Mouse (Mus musculus): Measurements from ENCODE around the gene Ppfia2. TPM values are rescaled to one million over a fixed set of nuclear protein-coding genes. Genes with fewer than 3 reads are reported as not detected.

Ppfia2 gene
- polyA plus RNA-seq, 1 experiment: 0.87 TPM

DNA sequence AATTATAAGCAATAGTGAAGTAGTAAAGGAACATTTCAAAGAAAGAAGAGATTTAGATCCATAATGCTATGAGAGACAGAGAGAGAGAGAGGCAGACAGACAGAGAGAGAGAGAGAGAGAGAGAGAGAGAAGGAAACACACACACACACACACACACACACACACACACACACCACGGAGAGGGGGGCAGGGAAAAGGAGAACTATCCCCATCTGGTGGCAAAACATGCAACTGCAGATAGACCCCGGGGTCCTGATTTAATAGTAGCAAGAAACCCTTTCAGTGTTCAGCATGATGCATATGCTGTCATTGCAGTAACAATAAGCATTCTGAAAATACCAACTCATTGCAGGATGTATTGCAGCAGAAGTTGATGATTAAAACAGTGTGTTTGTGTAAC, 442.9 kb downstream of the Ppfia2 start:
- TF ChIP-seq POLR2A (IDR thresholded peaks at IDR 0.05; ENCODE audit: borderline replicate concordance, control insufficient read depth, low read depth, low read length) (no peak), CTCF (IDR thresholded peaks at IDR 0.05; ENCODE audit: control insufficient read depth, insufficient read depth, low read length) (no peak)
- 21% methylated on average over 2 of the region's 2 CpGs for WGBS

DNA sequence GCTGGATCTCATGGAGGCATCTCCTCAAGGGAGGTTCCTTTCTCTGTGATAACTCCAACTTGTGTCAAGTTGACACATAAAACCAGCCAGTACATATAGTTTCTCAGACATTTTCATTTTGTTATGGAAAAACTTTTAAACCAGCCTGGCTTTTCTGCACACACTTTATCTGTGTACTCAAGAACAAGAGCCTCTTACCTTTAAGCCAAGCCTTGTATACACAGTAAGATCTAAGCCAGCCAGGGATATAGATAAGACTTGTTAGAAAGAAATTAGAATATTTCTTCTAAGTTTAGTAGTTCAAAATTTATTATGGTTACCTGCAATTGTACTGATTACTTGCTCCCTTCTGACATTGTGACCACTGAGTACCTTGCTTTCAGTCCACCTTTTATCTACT, 444.1 kb downstream of the Ppfia2 start:
- H3K4me3 ChIP-seq (replicated peaks; ENCODE audit: control insufficient read depth, low read depth, low read length): no peak overlapping the region
- TF ChIP-seq POLR2A (IDR thresholded peaks at IDR 0.05; ENCODE audit: borderline replicate concordance, control insufficient read depth, low read depth, low read length) (no peak), CTCF (IDR thresholded peaks at IDR 0.05; ENCODE audit: control insufficient read depth, insufficient read depth, low read length) (no peak)
- H3K27ac ChIP-seq (ENCODE audit: control insufficient read depth, insufficient read depth, low read depth, low read length, poor library complexity): no peak overlapping the region
- H3K4me1 ChIP-seq (ENCODE audit: control insufficient read depth, insufficient read depth, low read length): no peaks in the 10 kb centered on the region

More for the DNA sequence above, 442.9 kb downstream of the Ppfia2 start:
- H3K27ac ChIP-seq (ENCODE audit: control insufficient read depth, insufficient read depth, low read depth, low read length, poor library complexity): no peak overlapping the region
- H3K4me1 ChIP-seq (ENCODE audit: control insufficient read depth, insufficient read depth, low read length): no peaks in the 10 kb centered on the region
- H3K4me3 ChIP-seq (replicated peaks; ENCODE audit: control insufficient read depth, low read depth, low read length): no peak overlapping the region

DNA sequence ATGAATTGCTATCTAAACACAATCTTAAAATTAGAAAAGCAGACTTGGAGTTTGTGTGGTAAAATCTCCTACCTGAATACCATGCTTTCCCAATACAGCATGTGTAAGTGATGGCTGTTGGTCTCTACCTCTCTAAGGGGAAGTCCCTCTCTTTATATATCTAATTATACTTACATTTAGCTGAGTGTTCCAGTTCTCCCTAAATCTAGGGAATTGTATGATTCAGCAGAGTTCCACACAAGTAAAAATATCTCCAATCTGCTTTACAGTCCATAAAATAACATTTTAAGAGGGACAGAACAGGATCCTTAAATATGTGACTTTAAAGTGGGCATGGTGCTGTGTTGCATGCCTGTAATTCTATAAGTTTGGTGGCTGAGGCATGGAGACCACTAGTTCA, 444.7 kb downstream of the Ppfia2 start:
- no peak for TF ChIP-seq CTCF (IDR thresholded peaks at IDR 0.05; ENCODE audit: control insufficient read depth, insufficient read depth, low read length)
- H3K27ac ChIP-seq (ENCODE audit: control insufficient read depth, insufficient read depth, low read depth, low read length, poor library complexity): no peak overlapping the region
- no peaks in the 10 kb centered on the region for H3K4me1 ChIP-seq (ENCODE audit: control insufficient read depth, insufficient read depth, low read length)
- H3K4me3 ChIP-seq (replicated peaks; ENCODE audit: control insufficient read depth, low read depth, low read length): no peak overlapping the region

DNA sequence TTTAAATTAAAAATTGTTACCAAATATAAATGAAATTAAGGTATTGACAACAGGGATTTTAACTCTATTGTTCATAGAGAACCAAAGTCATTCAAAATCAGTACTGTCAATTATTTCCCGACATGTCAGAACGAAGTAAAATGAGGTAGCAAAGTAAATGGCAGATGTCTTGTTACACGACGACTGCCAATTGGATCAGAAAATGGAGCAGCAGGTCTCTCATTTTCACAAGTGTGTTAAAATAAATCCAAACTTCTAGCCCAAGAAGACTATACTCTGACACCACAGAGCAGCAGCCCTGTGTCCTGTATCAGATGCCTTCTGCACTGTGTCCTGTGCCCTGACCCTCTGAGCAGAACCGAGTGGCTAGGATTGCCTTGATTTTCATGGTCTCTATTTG, 454.2 kb downstream of the Ppfia2 start:
- Histone ChIP-seq H3K27ac (ENCODE audit: control insufficient read depth, insufficient read depth, low read depth, low read length, poor library complexity) (no peak overlapping the region), H3K4me1 (ENCODE audit: control insufficient read depth, insufficient read depth, low read length) (no peaks in the 10 kb centered on the region), H3K4me3 (replicated peaks; ENCODE audit: control insufficient read depth, low read depth, low read length) (no peak overlapping the region)
- WGBS: 78% methylated on average over 5 of the region's 5 CpGs
- TF ChIP-seq CTCF (IDR thresholded peaks at IDR 0.05; ENCODE audit: control insufficient read depth, insufficient read depth, low read length) (no peak), POLR2A (IDR thresholded peaks at IDR 0.05; ENCODE audit: borderline replicate concordance, control insufficient read depth, low read depth, low read length) (no peak)

DNA sequence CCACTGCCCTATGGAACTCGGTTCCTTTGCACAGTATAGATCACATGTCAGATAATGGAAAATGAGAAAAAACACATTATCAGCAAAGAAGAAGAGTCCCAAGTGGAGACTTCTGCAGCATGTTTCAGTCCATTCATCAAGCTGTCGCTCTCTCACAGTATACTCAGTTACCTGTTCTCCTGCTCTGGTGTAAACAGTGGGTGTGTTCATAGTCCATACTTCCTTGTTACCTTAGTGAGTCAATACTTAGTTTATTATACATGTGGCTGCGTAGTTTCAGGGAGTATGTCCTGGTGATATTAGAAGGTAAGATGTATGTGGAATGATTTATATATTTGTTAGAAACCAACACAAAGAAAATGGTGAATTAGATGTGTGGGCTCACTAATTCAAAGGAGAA, 454.7 kb downstream of the Ppfia2 start:
- H3K4me3 ChIP-seq (replicated peaks; ENCODE audit: control insufficient read depth, low read depth, low read length): no peak overlapping the region
- H3K27ac ChIP-seq (ENCODE audit: control insufficient read depth, insufficient read depth, low read depth, low read length, poor library complexity): no peak overlapping the region
- WGBS: 75% methylated on average over 3 of the region's 3 CpGs
- no peak for TF ChIP-seq CTCF (IDR thresholded peaks at IDR 0.05; ENCODE audit: control insufficient read depth, insufficient read depth, low read length)
- no peak for TF ChIP-seq POLR2A (IDR thresholded peaks at IDR 0.05; ENCODE audit: borderline replicate concordance, control insufficient read depth, low read depth, low read length)
- H3K4me1 ChIP-seq (ENCODE audit: control insufficient read depth, insufficient read depth, low read length): no peaks in the 10 kb centered on the region

DNA sequence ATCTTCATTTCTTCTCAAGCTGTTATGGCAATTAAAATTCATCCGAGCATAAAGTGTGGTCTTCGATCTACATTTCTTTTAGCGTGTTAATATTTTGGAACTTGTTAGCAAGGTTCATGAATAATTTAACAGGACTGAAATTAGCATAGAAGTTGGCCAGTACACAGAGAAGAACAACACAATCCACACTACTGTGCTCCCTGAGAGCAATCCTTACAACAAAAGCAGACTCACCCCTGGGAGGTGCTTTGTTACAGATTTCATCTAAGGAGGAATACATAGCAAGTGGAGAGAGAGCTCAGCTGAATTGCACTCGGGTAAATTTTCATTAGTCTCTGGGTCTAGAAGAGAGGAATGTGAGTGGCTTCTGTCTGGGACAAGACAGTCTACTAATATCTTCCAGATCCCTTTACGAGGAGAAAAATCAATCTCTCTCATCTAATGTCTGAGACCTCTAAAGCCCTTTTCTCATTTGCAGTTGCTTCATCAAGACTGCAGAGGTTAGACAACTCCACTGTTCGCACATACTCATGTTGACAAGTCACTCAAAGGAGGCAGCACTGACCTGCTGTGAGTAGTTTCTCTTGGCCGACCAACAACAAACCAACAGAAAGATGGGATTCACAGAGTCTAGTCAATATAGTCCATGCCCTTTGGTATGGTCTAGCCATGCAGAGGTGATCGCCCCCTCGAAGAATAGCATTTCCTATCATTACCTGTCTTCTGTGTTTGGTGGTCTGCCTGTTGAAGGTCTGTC, 458.6 kb downstream of the Ppfia2 start:
- Histone ChIP-seq H3K4me3 (replicated peaks; ENCODE audit: control insufficient read depth, low read depth, low read length) (no peak overlapping the region), H3K27ac (ENCODE audit: control insufficient read depth, insufficient read depth, low read depth, low read length, poor library complexity) (no peak overlapping the region), H3K4me1 (ENCODE audit: control insufficient read depth, insufficient read depth, low read length) (no peaks in the 10 kb centered on the region)
- 76% methylated on average over 9 of the region's 9 CpGs for WGBS
- TF ChIP-seq POLR2A (IDR thresholded peaks at IDR 0.05; ENCODE audit: borderline replicate concordance, control insufficient read depth, low read depth, low read length) (no peak), CTCF (IDR thresholded peaks at IDR 0.05; ENCODE audit: control insufficient read depth, insufficient read depth, low read length) (no peak)

DNA sequence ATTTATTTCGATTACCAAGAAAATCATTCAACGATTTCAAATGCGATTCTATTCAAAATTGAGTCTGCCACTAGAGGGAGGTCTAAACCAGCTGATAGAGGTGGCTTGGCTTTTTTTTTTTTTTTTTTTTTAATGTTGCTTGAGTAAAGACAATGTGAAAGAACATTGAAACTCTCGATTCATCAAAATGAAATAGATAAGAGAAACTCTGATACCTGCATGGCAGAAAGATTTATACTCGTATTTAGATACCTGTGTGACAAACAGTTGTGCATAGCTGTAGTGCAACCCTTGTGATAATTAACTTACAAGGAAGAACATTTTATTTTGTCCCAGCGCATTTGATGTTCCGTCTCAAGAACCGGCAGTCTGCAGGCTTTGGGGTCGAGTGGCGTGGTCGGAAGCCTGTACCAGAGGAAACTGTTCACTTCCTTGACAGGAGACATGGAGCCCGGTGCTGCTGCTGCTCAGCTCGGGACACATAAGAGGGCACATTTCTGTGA, 462.5 kb downstream of the Ppfia2 start:
- no peak for TF ChIP-seq POLR2A (IDR thresholded peaks at IDR 0.05; ENCODE audit: borderline replicate concordance, control insufficient read depth, low read depth, low read length)
- no peak for TF ChIP-seq CTCF (IDR thresholded peaks at IDR 0.05; ENCODE audit: control insufficient read depth, insufficient read depth, low read length)
- 9% methylated on average over 13 of the region's 13 CpGs for WGBS
- H3K4me3 ChIP-seq (replicated peaks; ENCODE audit: control insufficient read depth, low read depth, low read length): no peak overlapping the region
- H3K4me1 ChIP-seq (ENCODE audit: control insufficient read depth, insufficient read depth, low read length): no peaks in the 10 kb centered on the region
- H3K27ac ChIP-seq (ENCODE audit: control insufficient read depth, insufficient read depth, low read depth, low read length, poor library complexity): no peak overlapping the region

DNA sequence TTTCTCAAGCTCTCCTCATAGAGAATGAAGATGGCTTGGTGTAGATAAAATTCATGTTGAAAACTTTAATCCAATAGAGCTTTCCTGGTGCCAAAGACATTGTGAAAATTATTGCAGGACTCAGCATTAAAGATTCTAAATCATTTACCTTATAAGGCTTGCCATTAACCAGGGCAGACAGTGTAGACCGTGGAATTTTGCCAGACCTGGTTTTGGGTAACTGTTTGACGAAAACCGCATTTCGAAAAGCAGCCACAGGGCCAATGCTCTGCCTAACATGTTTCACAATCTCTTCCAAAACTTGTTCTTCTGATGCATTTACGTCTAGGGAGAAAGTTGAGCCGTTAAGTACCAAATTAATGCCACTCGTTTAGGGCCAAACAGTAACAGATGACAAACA, 466.9 kb downstream of the Ppfia2 start:
- Histone ChIP-seq H3K4me1 (ENCODE audit: control insufficient read depth, insufficient read depth, low read length) (no peaks in the 10 kb centered on the region), H3K4me3 (replicated peaks; ENCODE audit: control insufficient read depth, low read depth, low read length) (no peak overlapping the region), H3K27ac (ENCODE audit: control insufficient read depth, insufficient read depth, low read depth, low read length, poor library complexity) (no peak overlapping the region)
- 78% methylated on average over 7 of the region's 7 CpGs for WGBS
- TF ChIP-seq POLR2A (IDR thresholded peaks at IDR 0.05; ENCODE audit: borderline replicate concordance, control insufficient read depth, low read depth, low read length) (no peak), CTCF (IDR thresholded peaks at IDR 0.05; ENCODE audit: control insufficient read depth, insufficient read depth, low read length) (no peak)

DNA sequence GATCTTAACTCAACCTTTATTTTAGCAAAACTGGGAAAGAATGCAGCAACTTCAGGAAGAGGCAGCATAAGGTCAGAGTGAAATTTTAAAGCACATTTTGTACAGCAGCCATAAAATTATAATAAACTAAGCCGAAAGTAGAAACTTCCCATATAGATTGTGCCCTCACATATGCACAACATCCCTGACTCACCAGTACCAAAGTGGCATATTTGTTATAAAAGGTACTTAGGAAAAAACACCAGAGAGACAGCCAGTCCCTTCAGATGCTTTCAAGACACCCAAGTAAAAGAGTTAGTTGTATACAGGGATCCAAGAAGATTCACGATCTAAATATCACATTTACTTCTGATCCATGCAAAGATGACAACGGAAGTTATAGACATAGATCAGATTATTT, 468.7 kb downstream of the Ppfia2 start:
- H3K27ac ChIP-seq (ENCODE audit: control insufficient read depth, insufficient read depth, low read depth, low read length, poor library complexity): no peak overlapping the region
- TF ChIP-seq POLR2A (IDR thresholded peaks at IDR 0.05; ENCODE audit: borderline replicate concordance, control insufficient read depth, low read depth, low read length) (no peak), CTCF (IDR thresholded peaks at IDR 0.05; ENCODE audit: control insufficient read depth, insufficient read depth, low read length) (no peak)
- H3K4me3 ChIP-seq (replicated peaks; ENCODE audit: control insufficient read depth, low read depth, low read length): no peak overlapping the region
- 81% methylated on average over 3 of the region's 3 CpGs for WGBS
- no peaks in the 10 kb centered on the region for H3K4me1 ChIP-seq (ENCODE audit: control insufficient read depth, insufficient read depth, low read length)
